Mouse (Mus musculus) erythroid progenitor cell, adult 5-6 weeks (primary cell): ENCODE data around the gene Rbbp8nl. TPM values are rescaled to one million over a fixed set of nuclear protein-coding genes. Genes with fewer than 3 reads are reported as not detected.
"Not testable (repeated sequence)": the region's sequence is repeated elsewhere in the genome, so short reads cannot be mapped to it uniquely, and the experiment has no call there.

ENCODE experiments used
- ATAC-seq: replicated peaks from 2 replicates; pipeline ENCODE4 v1.8.0; 2016; ENCODE audit warnings: moderate number of reproducible peaks, mild to moderate bottlenecking, moderate TSS enrichment, inconsistent platforms; ENCODE audit not compliant: poor library complexity, low FRiP score, severe bottlenecking
- total RNA-seq, 2 experiments: library from RNA; stranded (forward) in 1 of 2; stranded (reverse) in 1 of 2; fragments of 150-400 nt in 1 of 2; fragments of 186-747, 209-891 nt in 1 of 2; gene quantifications; 2 replicates each; pipeline versions ENCODE4 v1.2.3 to v1.2.4; 2015 to 2017; ENCODE audit warnings: low replicate concordance in 2 of 2

Gene Rbbp8nl
- total RNA-seq, 2 experiments from 2014 or later, result not detected

GRCm38 (mm10) chr2:180259826-180260609 is 29.7 kb downstream of the Rbbp8nl start:
- ATAC-seq, result not testable (repeated sequence)

GRCm38 (mm10) chr2:180258951-180259484 is 30.7 kb downstream of the Rbbp8nl start:
- ATAC-seq, result not testable (repeated sequence)

GRCm38 (mm10) chr2:180257963-180258865 is 31.5 kb downstream of the Rbbp8nl start:
- no peak for ATAC-seq

- ATAC-seq, result peak; percentile 96
Measured at GRCm38 (mm10) chr2:180257001-180257521, 32.6 kb downstream of the Rbbp8nl start, which contains the start of gene Rps21. TSS of gene Rps21 (plus strand) at chr2:180257377.

GRCm38 (mm10) chr2:180256296-180257000 is 33.2 kb downstream of the Rbbp8nl start:
- peak; percentile 52 for ATAC-seq

GRCm38 (mm10) chr2:180255701-180256100 is 34.0 kb downstream of the Rbbp8nl start:
- no peak for ATAC-seq

GRCm38 (mm10) chr2:180254436-180255209 is 35.1 kb downstream of the Rbbp8nl start:
- no peak for ATAC-seq

GRCm38 (mm10) chr2:180251838-180252237 is 37.8 kb downstream of the Rbbp8nl start:
- no peak for ATAC-seq

- peak; percentile 85 for ATAC-seq
Measured at GRCm38 (mm10) chr2:180250930-180251611, 38.6 kb downstream of the Rbbp8nl start.

- no peak for ATAC-seq
Measured at GRCm38 (mm10) chr2:180248947-180249660, 40.6 kb downstream of the Rbbp8nl start.

- no peak for ATAC-seq
Measured at GRCm38 (mm10) chr2:180247916-180248315, 41.8 kb downstream of the Rbbp8nl start.

GRCm38 (mm10) chr2:180243108-180243507 is 46.6 kb downstream of the Rbbp8nl start:
- no peak for ATAC-seq

GRCm38 (mm10) chr2:180238591-180238990 is 51.1 kb downstream of the Rbbp8nl start:
- ATAC-seq, result no peak

GRCm38 (mm10) chr2:180237601-180238345 is 51.9 kb downstream of the Rbbp8nl start:
- ATAC-seq, result no peak

GRCm38 (mm10) chr2:180236930-180237329 is 52.7 kb downstream of the Rbbp8nl start:
- peak; percentile 88 for ATAC-seq

- peak; percentile 55; the same call in 1 of the 2 replicates for ATAC-seq
Measured at GRCm38 (mm10) chr2:180236500-180236899, 53.2 kb downstream of the Rbbp8nl start.

GRCm38 (mm10) chr2:180235788-180236187 is 53.9 kb downstream of the Rbbp8nl start:
- no peak for ATAC-seq
